Mouse (Mus musculus) adrenal gland, postnatal 25 days (tissue): ENCODE results near the gene Wdr83. TPM values are rescaled to one million over a fixed set of nuclear protein-coding genes. Genes with fewer than 3 reads are reported as not detected.

ENCODE experiments used
- DNase-seq: peaks from one replicate; pipeline ENCODE4 v3.0.0; 2021; ENCODE audit warnings: mixed read lengths
- microRNA-seq, 2 experiments: library from miRNA; unstranded; fragments of <30 nt; microRNA quantifications; one replicate each; pipeline ENCODE4 v1.2.0; 2021
- total RNA-seq: library from RNA; stranded (reverse); gene quantifications from 2 replicates; pipeline ENCODE4 v1.2.3, GENCODE M21; 2021

Gene Wdr83
- total RNA-seq, 1 experiment from 2014 or later, result 22.7 TPM

DNA sequence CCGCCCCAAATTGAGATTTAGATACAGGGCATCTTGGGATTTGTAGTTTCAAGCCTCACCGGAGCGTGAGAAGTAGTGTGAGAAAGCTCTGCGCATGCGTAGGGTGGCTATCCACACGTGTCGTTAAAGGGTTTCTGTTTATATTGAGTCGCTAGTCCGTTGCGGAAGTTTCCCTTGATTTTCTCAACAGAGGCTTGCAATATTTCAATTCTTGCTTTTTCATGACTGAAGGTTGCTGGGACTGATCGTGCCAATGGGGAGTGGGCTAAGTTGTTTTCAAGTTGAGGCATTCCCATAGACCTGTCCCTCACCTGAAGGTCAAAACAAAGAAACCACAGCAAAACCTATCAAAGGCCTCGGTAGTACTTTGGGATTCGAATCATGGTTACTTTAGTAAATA, 46.3 kb downstream of the Wdr83 start:
- peak; percentile 75 for DNase-seq

DNA sequence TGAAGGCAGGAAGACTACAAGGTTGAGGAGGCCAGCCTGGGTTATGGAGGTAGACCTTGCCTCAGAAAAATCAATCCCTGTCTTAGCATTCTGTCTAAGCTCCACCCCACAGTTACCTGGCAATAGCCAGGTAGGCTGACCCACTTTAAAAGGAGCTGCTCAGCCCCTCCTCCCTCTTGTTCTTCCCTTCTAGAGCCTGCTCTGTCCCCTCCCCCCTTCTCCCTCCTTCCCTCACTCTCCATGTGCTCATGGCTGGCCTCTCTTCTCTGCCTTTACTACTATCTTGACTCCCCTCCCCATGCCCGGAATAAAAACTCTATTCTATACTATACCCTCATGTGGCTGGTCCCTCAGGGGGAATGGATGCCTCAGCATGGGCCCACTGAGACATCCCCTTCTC, 47.2 kb downstream of the Wdr83 start:
- DNase-seq, result no peak

DNA sequence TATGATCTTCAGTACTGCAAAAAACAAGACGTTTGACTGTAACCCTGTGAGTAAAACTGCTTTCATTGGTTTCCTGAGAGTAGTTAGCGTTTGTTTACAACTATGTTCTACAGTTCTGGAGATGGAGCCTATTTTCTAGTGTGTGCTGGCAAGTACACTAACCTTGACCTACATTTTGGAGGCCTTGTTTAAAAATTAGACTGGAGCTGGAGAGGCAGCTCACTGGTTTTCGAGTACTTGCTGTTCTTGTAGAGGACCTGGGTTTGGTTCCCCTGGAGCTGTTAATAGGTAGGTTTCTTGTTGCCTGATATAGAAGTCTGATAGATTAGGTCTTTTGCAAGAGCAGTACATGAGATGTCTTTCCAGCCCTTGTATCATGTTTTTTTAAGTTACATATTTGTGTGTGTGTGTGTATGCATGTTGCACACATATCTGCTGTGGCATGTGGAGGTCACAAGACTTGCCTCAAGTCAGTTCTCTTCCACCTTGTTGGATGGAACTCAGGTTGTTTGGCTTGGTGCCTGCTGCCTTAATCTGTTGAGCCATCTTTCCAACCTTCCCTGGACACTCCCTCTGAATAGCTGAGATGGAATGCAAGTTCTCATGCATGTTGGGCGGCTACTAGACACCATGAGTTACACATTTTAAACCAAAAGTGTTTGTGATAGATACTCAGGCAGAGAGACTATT, 48.3 kb downstream of the Wdr83 start:
- DNase-seq, result no peak

DNA sequence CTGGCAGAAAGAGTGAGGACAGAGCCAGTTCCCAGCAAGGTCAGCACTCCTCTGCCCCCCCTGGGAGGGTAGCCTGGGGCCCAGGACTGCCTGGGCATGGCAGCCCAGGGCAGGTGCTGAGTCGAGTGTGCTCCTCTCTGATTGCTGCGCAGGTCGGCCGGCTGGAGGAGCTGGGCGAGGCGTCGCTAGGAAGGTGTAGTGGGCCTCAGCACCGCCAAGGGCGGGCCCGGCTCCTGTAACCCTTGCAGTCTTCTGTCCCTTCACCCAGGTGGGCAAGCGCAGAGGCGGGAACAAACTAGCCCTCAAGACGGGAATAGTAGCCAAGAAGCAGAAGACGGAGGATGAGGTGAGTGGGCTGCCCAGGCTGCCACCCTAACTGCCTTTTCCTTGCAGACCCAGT, 51.8 kb downstream of the Wdr83 start:
- no peak for DNase-seq

DNA sequence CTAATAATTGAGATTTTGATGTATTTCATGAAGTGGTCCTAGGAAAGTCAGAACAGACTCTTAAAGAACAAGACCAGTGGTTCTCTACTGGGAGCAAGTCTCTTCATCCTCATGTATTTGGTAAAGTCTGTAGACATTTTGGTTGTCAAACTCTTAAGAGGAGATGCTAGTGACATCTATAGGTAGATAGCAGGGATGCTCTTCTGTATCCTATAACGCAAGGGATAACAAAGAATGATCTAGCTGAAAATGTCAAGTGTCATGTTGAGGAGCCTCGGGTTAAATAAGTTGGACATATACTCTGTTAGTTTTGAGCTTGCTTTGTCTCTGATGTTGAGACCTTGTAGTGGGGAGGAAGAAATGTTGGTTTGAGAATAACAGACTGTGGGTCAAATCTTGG, 53.2 kb downstream of the Wdr83 start:
- DNase-seq, result no peak

DNA sequence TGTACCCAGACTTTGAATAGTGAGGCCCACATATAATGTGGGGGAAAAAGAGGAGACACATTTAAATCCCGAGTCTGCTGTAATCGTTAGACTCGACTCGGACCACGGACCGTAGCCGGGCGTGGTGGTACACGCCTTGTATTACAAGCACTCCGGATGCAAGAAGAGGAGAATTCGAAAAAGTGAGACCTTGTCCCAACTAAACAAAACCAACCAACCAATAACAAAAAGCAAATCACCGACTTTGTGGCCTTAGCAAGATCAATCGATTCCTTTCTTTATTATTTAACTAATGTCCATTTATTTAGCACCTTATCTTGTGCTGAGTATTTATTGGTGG, 53.6 kb downstream of the Wdr83 start:
- DNase-seq, result no peak

DNA sequence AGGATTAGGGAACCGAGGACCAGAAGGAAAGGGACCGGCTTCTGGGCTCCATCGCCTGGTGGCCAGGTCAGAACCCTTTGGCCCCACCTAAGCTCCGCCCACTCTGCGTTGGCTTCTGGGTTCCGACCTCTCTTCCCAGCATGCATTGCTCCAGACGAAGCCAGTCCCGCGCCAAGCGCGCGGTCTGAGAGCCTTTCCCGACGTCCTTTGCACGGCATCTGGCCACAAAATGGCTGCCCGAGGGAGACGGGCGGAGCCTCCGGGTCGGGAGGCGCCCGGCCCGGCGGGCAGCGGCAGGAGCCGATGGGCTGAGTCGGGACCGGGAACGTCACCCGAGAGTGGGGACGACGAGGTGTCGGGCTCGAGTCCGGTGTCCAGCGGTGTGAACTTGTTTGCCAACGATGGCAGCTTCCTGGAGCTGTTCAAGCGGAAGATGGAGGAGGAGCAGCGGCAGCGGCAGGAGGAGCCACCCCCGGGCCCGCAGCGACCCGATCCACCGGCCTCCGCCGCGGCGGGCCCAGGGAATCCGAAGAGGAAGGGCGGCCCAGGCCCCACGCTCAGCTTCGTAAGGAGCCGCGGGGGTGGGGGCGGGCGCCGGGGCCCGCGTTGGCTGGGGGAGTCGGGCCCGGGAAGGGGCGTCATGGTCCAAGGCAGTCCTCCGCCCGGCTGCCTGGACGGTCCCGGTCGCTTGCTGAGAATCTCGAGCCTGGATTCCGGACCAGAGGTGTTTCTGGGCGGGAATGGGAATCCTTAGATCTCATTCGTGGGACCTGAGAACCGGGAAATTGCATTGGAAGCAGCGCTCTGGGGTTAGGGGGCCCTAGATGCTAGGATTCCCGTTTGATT, 54.2 kb downstream of the Wdr83 start, which contains the start of gene Trir:
Gene Trir, plus strand, starts transcription at position 154 of the 846 bp plus-strand sequence.
- DNase-seq, result peak; percentile 95

DNA sequence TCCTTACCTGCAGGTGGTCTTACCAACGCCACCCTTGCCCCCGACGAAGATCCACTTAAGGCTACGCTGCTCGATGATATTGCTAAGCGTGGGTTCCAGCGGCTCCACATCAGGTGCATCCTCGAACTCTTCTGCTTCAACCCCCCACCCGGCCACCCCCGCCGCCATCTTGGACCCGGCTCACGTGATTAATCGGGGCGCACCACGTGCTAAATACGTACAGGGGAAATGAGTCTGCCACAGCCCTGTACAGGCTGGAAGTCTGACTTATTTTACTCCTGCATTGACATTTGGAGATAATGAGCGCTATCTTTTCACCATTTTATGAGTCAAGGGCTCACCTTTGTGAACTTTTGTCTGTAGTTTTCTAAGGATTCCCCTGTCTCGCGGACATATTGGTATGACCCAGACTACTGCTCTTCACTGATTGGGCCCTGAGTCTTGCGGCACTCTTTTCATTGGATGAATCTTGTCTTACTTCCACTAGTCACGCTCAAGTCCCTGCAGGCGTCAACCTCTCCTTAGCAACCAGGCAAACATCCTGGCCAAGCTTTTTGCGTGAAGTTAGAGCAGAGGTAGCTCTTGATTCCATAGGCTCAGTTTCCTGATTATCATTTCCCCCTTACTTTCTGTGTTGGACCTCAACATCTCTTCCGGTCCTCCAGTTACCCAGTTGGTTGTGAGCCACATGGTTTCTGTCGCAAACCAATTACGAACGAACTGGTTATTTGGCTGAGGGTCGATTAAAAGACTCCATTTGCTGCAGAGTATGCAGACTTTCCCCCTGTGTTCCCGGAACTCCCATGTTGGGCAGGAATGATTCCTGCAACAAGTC, 55.8 kb downstream of the Wdr83 start, which contains the start of gene Asna1:
Gene Asna1, minus strand, starts transcription at position 184 of the 835 bp plus-strand sequence.
- peak; percentile 80 for DNase-seq

Small RNAs within 50 kb of the gene (microRNA-seq; reads per million reads assigned to microRNA genes)
- 0.34 to 2.1 reads per million in 2 experiments for gene Gm23388
- gene Mir7070, result 0.71 to 1.0 reads per million in 2 experiments

Other genes starting within 250 kb of the Wdr83 start
- gene Gadd45gip1, start 249.8 kb downstream of the Wdr83 start, total RNA-seq, result 55.1 and 59.9 TPM in 2 replicates
- gene Rad23a, start 240.6 kb downstream of the Wdr83 start, total RNA-seq, result 116 and 120 TPM in 2 replicates
- gene Calr, start 234.4 kb downstream of the Wdr83 start, total RNA-seq, result 489 and 566 TPM in 2 replicates
- gene Farsa, start 224.3 kb downstream of the Wdr83 start, total RNA-seq, result 62.3 and 67.2 TPM in 2 replicates
- 10.6 and 13.9 TPM in 2 replicates for gene Syce2, start 209.2 kb downstream of the Wdr83 start, total RNA-seq
- 47.7 and 59.5 TPM in 2 replicates for gene Gcdh, start 187.4 kb downstream of the Wdr83 start, total RNA-seq
- gene Klf1, start 179.4 kb downstream of the Wdr83 start, total RNA-seq, result 0.27 TPM in 1 of 2 replicates, not detected in the other
- 13.6 and 14.6 TPM in 2 replicates for gene Dnase2a, start 172.7 kb downstream of the Wdr83 start, total RNA-seq
- gene Mast1, start 143.9 kb downstream of the Wdr83 start, total RNA-seq, result 1.3 and 3.0 TPM in 2 replicates
- gene Rtbdn, start 134.3 kb downstream of the Wdr83 start, total RNA-seq, result not detected in 2 replicates
- gene Gm49661, start 111.9 kb downstream of the Wdr83 start, total RNA-seq, result 4.4 TPM in 1 of 2 replicates, not detected in the other
- gene Prdx2, start 111.7 kb downstream of the Wdr83 start, total RNA-seq, result 496 and 624 TPM in 2 replicates
- gene Rnaseh2a, start 111.5 kb downstream of the Wdr83 start, total RNA-seq, result 101 and 159 TPM in 2 replicates
- gene Junb, start 102.6 kb downstream of the Wdr83 start, total RNA-seq, result 32.8 and 33.2 TPM in 2 replicates
- gene Hook2, start 90.7 kb downstream of the Wdr83 start, total RNA-seq, result 7.7 and 10.8 TPM in 2 replicates
- gene Best2, start 66.8 kb downstream of the Wdr83 start, total RNA-seq, result not detected in 2 replicates
- gene Asna1, start 56.0 kb downstream of the Wdr83 start, total RNA-seq, result 95.0 and 105 TPM in 2 replicates
- 152 and 164 TPM in 2 replicates for gene Trir, start 54.5 kb downstream of the Wdr83 start, total RNA-seq
- gene Tnpo2, start 44.4 kb downstream of the Wdr83 start, total RNA-seq, result 71.1 and 78.3 TPM in 2 replicates
- gene Fbxw9, start 21.3 kb downstream of the Wdr83 start, total RNA-seq, result 17.7 and 21.7 TPM in 2 replicates
- gene Gm5741, start 13.3 kb downstream of the Wdr83 start, total RNA-seq, result not detected in 2 replicates
- 25.8 and 36.9 TPM in 2 replicates for gene Dhps, start 9.5 kb downstream of the Wdr83 start, total RNA-seq
- gene Wdr83os, start 566 bp downstream of the Wdr83 start, total RNA-seq, result 86.5 and 108 TPM in 2 replicates
- gene Man2b1, start 2.0 kb upstream of the Wdr83 start, total RNA-seq, result 54.3 and 58.5 TPM in 2 replicates
- gene Zfp791, start 41.8 kb upstream of the Wdr83 start, total RNA-seq, result 1.5 and 2.4 TPM in 2 replicates
- gene Cks1brt, start 70.6 kb upstream of the Wdr83 start, total RNA-seq, result not detected in 2 replicates
- gene Olfr371, start 144.7 kb upstream of the Wdr83 start, total RNA-seq, result not detected in 2 replicates
- 20.9 and 23.6 TPM in 2 replicates for gene Orc6, start 218.3 kb upstream of the Wdr83 start, total RNA-seq
- gene Vps35, start 218.5 kb upstream of the Wdr83 start, total RNA-seq, result 98.9 and 99.7 TPM in 2 replicates